Mouse (Mus musculus) forebrain, embryonic 11.5 days (tissue): ENCODE measurements around the gene Axin1. TPM values are rescaled to one million over a fixed set of nuclear protein-coding genes. Genes with fewer than 3 reads are reported as not detected.
"Not testable (repeated sequence)": the region's sequence is repeated elsewhere in the genome, so short reads cannot be mapped to it uniquely, and the experiment has no call there.

Experiments used
- ATAC-seq: fragments of 200-750 bp; cut with Nextera tagmentation; replicated peaks from 2 replicates; pipeline ENCODE4 v1.8.0; 2017; ENCODE audit warnings: moderate TSS enrichment; ENCODE audit not compliant: low FRiP score
- DNase-seq: peaks from one replicate; pipeline ENCODE4 v3.0.0-alpha.2; 2017; ENCODE audit warnings: low spot score
- H3K27ac ChIP-seq: fragments of 300-500 bp; sonication (generic); 2 replicates; pipeline ENCODE4 v1.5.1; 2014; ENCODE audit warnings: low read depth, low read length
- H3K27me3 ChIP-seq: fragments of 300-500 bp; sonication (generic); 2 replicates; pipeline ENCODE4 v1.6.1; 2014; ENCODE audit warnings: mild to moderate bottlenecking, low read length, mixed read lengths; ENCODE audit not compliant: control insufficient read depth, insufficient read depth
- H3K36me3 ChIP-seq: fragments of 300-500 bp; sonication (generic); 2 replicates; pipeline ENCODE4 v1.6.1; 2014; ENCODE audit warnings: mild to moderate bottlenecking, low read length, moderate library complexity, mixed read lengths; ENCODE audit not compliant: control insufficient read depth, insufficient read depth
- H3K4me1 ChIP-seq: fragments of 300-500 bp; sonication (generic); replicated peaks from 2 replicates; pipeline ENCODE4 v1.6.1; 2014; ENCODE audit warnings: low read length, mixed read lengths; ENCODE audit not compliant: control insufficient read depth, insufficient read depth
- H3K4me2 ChIP-seq: fragments of 300-500 bp; sonication (generic); 2 replicates; pipeline ENCODE4 v1.6.1; 2014; ENCODE audit warnings: low read depth, mild to moderate bottlenecking, low read length, moderate library complexity, mixed read lengths; ENCODE audit not compliant: severe bottlenecking
- H3K4me3 ChIP-seq: fragments of 300-500 bp; sonication (generic); 2 replicates; pipeline ENCODE4 v1.5.1; 2014; ENCODE audit warnings: low read depth, low read length
- H3K9ac ChIP-seq: fragments of 300-500 bp; sonication (generic); 2 replicates; pipeline ENCODE4 v1.6.1; 2014; ENCODE audit warnings: low read length
- H3K9me3 ChIP-seq: fragments of 300-500 bp; sonication (generic); 2 replicates; pipeline ENCODE4 v1.6.1; 2016; ENCODE audit warnings: low read length, mixed read lengths; ENCODE audit not compliant: control insufficient read depth
- WGBS: fragments of 180-500 bp; shearing (Covaris S2); extraction: QIAGEN DNeasy Blood & Tissue Kit; methylation state at CpG from one replicate; pipeline ENCODE4 v1.1.7; 2014; 5-methylcytosine and 5-hydroxymethylcytosine counted together
- polyA plus RNA-seq: library from polyadenylated mRNA; unstranded; fragments of >200 nt; fragmentation: Nextera tagmentation; extraction: Ambion mirVana; gene quantifications from 2 replicates; pipeline ENCODE4 v1.2.1, GENCODE M21; 2014

Axin1 gene
- polyA plus RNA-seq, 1 experiment from 2014 or later = 19.1 TPM

GRCm38 (mm10) chr17:26149056-26149455 lies 10.6 kb downstream of the Axin1 start:
- Histone ChIP-seq H3K36me3 (peaks cover 9% of the 10 kb centered on the region), H3K9me3 (no peaks in the 10 kb centered on the region), H3K9ac (no peak overlapping the region), H3K27ac (no peak overlapping the region), H3K4me2 (no peak overlapping the region), H3K4me1 (no peaks in the 10 kb centered on the region), H3K27me3 (no peaks in the 10 kb centered on the region), H3K4me3 (no peak overlapping the region)
- ATAC-seq (no peak), DNase-seq (no peak)
- whole genome bisulfite sequencing = 71% methylated on average over 2 of the region's 2 CpGs

GRCm38 (mm10) chr17:26151886-26152630 lies 13.6 kb downstream of the Axin1 start:
- DNase-seq (no peak), ATAC-seq (no peak)
- Histone ChIP-seq H3K36me3 (peaks cover 9% of the 10 kb centered on the region), H3K27ac (no peak overlapping the region), H3K4me2 (no peak overlapping the region), H3K9me3 (no peaks in the 10 kb centered on the region), H3K4me1 (no peaks in the 10 kb centered on the region), H3K4me3 (no peak overlapping the region), H3K27me3 (no peaks in the 10 kb centered on the region), H3K9ac (no peak overlapping the region)
- 92% methylated on average over 2 of the region's 2 CpGs for WGBS

DNA sequence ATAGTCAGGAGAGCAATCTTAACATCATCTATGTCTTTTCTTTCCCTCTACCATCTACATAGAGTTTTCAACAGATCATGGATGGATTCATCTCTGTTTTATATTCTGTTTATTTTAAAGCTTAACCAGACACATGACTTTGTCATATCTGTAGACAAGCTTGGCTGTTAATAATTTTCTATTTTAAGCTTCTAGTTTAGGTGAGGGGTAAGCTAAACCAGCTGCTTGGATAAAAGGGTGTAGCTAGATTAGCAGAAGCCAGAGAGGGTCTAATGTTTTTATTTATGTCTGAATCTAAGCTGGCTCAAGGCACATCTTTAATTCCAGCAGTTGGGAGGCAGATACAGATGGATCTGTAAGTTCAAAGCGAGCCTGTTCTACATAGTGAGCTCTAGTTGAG lies 24.2 kb downstream of the Axin1 start:
- Histone ChIP-seq H3K4me2 (no peak overlapping the region), H3K27me3 (no peaks in the 10 kb centered on the region), H3K36me3 (no peaks in the 10 kb centered on the region), H3K9me3 (no peaks in the 10 kb centered on the region), H3K27ac (no peak overlapping the region), H3K9ac (no peak overlapping the region), H3K4me3 (no peak overlapping the region), H3K4me1 (no peaks in the 10 kb centered on the region)
- DNase-seq = no peak
- WGBS = 95% methylated on average over 1 of the region's 1 CpGs
- ATAC-seq = no peak

DNA sequence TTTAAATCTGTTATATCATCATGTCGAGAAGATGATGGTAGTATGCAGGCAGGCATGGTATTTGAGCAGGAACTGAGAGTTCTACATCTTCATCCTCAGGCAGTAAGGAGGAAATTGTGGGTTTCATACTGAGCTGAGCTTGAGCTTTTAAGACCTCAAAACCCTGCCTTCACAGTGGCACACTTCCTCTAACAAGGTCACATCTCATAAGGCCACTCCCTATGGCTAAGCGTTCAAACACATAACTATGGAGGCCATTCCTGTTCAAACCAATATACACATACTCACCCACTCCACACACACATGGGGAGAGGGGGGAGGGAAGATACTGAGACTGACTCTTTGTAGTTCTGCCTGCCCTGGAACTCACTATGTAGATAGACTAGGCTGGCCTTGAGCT lies 29.6 kb downstream of the Axin1 start:
- no peak overlapping the region for H3K4me3 ChIP-seq
- no peak overlapping the region for H3K9ac ChIP-seq
- H3K4me2 ChIP-seq = no peak overlapping the region
- ATAC-seq (no peak), DNase-seq (no peak)
- H3K4me1 ChIP-seq = no peaks in the 10 kb centered on the region
- WGBS = 100% methylated on average over 2 of the region's 2 CpGs
- no peak overlapping the region for H3K27ac ChIP-seq
- H3K27me3 ChIP-seq = no peaks in the 10 kb centered on the region
- no peaks in the 10 kb centered on the region; the same call in 1 of the 2 replicates for H3K36me3 ChIP-seq
- no peaks in the 10 kb centered on the region for H3K9me3 ChIP-seq

GRCm38 (mm10) chr17:26175248-26175647 lies 36.8 kb downstream of the Axin1 start:
- H3K4me3 ChIP-seq, H3K36me3 ChIP-seq, H3K4me2 ChIP-seq, H3K9me3 ChIP-seq, H3K27me3 ChIP-seq, H3K27ac ChIP-seq, H3K9ac ChIP-seq, H3K4me1 ChIP-seq, DNase-seq, ATAC-seq: not testable (repeated sequence)
- WGBS = 88% methylated on average over 2 of the region's 2 CpGs

DNA sequence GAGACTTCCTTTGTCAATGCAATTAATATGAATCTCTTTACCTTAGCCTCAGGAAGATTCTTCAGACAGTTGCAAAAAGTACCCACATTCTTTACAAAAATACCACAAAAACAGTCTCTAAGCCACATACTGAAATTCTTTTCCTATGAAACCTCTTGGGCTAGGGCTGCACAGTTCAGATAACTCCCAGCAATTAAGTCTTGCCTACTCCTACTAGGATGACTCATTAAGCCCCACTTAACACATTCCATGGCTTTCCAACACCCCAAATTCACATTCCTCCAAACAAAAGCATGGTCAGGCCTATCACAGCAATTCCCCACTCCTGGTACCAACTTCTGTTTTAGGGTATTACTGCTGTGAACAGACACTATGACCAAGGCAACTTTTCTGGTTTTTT lies 40.1 kb downstream of the Axin1 start:
- no peaks in the 10 kb centered on the region for H3K27me3 ChIP-seq
- no peak overlapping the region for H3K4me2 ChIP-seq
- H3K4me1 ChIP-seq = no peaks in the 10 kb centered on the region
- ATAC-seq (no peak), DNase-seq (no peak)
- no peak overlapping the region for H3K4me3 ChIP-seq
- H3K27ac ChIP-seq = no peak overlapping the region
- H3K36me3 ChIP-seq = peaks cover 4% of the 10 kb centered on the region; the same call in 1 of the 2 replicates
- H3K9ac ChIP-seq = no peak overlapping the region
- H3K9me3 ChIP-seq = no peaks in the 10 kb centered on the region

DNA sequence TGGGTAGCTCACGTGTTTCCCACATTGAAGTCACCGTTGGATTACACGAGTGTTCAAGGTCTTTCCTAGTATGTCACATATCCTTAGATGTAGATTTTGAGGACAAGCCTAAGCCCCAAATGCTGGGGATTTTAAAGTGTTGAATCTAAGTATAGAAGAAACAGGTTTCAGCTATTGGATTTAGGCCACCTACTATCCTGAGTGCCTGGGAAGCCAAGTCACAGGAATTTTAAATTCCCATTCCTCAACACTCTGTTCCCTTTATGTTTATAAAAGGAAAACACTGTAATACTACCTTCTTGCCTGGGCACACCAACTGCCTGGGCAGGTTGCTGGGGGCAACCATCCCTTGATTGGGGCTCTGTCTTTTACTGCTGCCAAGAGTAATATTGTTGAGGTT lies 42.7 kb downstream of the Axin1 start:
- Histone ChIP-seq H3K4me3 (no peak overlapping the region), H3K36me3 (peaks cover 2% of the 10 kb centered on the region; the same call in 1 of the 2 replicates), H3K27me3 (no peaks in the 10 kb centered on the region), H3K4me1 (no peaks in the 10 kb centered on the region), H3K27ac (no peak overlapping the region), H3K4me2 (no peak overlapping the region), H3K9ac (no peak overlapping the region), H3K9me3 (no peaks in the 10 kb centered on the region)
- ATAC-seq = no peak
- 94% methylated on average over 3 of the region's 3 CpGs for WGBS
- no peak for DNase-seq

DNA sequence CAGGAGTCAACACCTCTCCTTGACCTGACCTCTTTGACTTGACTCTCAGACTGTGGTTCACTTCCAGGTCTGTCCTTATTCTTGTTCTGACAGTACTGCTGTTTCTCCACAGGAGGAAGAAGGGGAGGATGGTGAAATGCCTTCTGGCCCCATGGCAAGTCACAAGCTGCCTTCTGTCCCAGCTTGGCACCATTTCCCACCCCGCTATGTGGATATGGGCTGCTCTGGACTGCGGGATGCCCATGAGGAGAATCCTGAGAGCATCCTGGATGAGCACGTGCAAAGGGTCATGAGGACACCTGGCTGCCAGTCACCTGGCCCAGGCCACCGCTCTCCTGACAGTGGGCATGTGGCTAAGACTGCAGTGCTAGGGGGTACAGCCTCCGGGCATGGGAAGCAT lies 49.1 kb downstream of the Axin1 start:
- H3K9ac ChIP-seq = no peak overlapping the region
- no peak for ATAC-seq
- 96% methylated on average over 5 of the region's 5 CpGs for WGBS
- H3K4me2 ChIP-seq = no peak overlapping the region
- H3K4me3 ChIP-seq = no peak overlapping the region
- no peak overlapping the region for H3K27ac ChIP-seq
- H3K27me3 ChIP-seq = no peaks in the 10 kb centered on the region
- DNase-seq = no peak
- H3K9me3 ChIP-seq = no peaks in the 10 kb centered on the region
- no peaks in the 10 kb centered on the region for H3K4me1 ChIP-seq
- H3K36me3 ChIP-seq = peaks cover 11% of the 10 kb centered on the region

- 92% methylated on average over 11 of the region's 11 CpGs for WGBS
Observed at GRCm38 (mm10) chr17:26188091-26188805, 49.8 kb downstream of the Axin1 start.

More at GRCm38 (mm10) chr17:26188091-26188805, 49.8 kb downstream of the Axin1 start:
- Histone ChIP-seq H3K27me3 (no peaks in the 10 kb centered on the region), H3K27ac (no peak overlapping the region), H3K4me2 (no peak overlapping the region), H3K9me3 (no peaks in the 10 kb centered on the region), H3K4me3 (no peak overlapping the region), H3K4me1 (no peaks in the 10 kb centered on the region), H3K36me3 (peaks cover 13% of the 10 kb centered on the region), H3K9ac (no peak overlapping the region)
- no peak for ATAC-seq
- DNase-seq = no peak
